Mouse (Mus musculus): Measurements from ENCODE around the gene Ywhaq.

GRCm38 (mm10) chr12:21373820-21374475, 43.5 kb downstream of the Ywhaq start:
- TF ChIP-seq CTCF (IDR thresholded peaks at IDR 0.05) (no peak), POLR2A (IDR thresholded peaks at IDR 0.05; ENCODE audit: insufficient read depth, low read depth, low read length) (no peak; the same call in 1 of the 2 replicates)

Data from heart, adult 2 months (tissue).